Comparison of ENCODE assay signal across 9 mouse cellular contexts in genomic region chr15:102280623-102281022, GRCm38 (mm10). TPM values are rescaled to one million over a fixed set of nuclear protein-coding genes. Genes with fewer than 3 reads are reported as not detected.
DNase-seq lines count a peak whose midpoint lies in the region; ATAC-seq and TF ChIP-seq lines count a peak whose summit lies in the region.
"Had no signal": no experiment of that assay in that cellular context is flagged by ENCODE, and none has a peak within 500 bp of the region (broad histone marks: within the 10 kb centered on the region; RNA-seq: fewer than 3 reads in every experiment).

No protein-coding gene starts in this region.

- no peak for TF ChIP-seq POLR2A in myocyte (IDR thresholded peaks at IDR 0.05; ENCODE audit: insufficient read length, low read depth)

- H3K4me3 ChIP-seq in kidney, embryonic 16.5 days (ENCODE audit: low read length): 0 out of 2 replicates have a peak overlapping the region, but pooled peaks have one; percentile 79
- peak overlapping the region; percentile 90 for H3K4me3 ChIP-seq in embryonic facial prominence, embryonic 11.5 days (ENCODE audit: low read depth, low read length)
- no peak overlapping the region for H3K4me3 ChIP-seq in intestine, embryonic 14.5 days (ENCODE audit: low read depth, low read length)
- peak overlapping the region; percentile 69 for H3K4me3 ChIP-seq in myocyte

- H3K27ac ChIP-seq in kidney, embryonic 16.5 days (ENCODE audit: low read length): no peak overlapping the region
- H3K27ac ChIP-seq in embryonic facial prominence, embryonic 11.5 days (replicated peaks; ENCODE audit: low read depth, low read length): no peak overlapping the region
- no peak overlapping the region for H3K27ac ChIP-seq in intestine, embryonic 14.5 days (ENCODE audit: low read depth)

- H3K4me2 ChIP-seq in kidney, embryonic 16.5 days (replicated peaks; ENCODE audit: low read depth, low read length): no peak overlapping the region
- no peak overlapping the region; the same call in 1 of the 2 replicates for H3K4me2 ChIP-seq in embryonic facial prominence, embryonic 11.5 days (ENCODE audit: low read depth, low read length)
- H3K4me2 ChIP-seq in intestine, embryonic 14.5 days (ENCODE audit: low read length): peak overlapping the region; percentile 82; the same call in 1 of the 2 replicates
- H3K4me2 ChIP-seq in myocyte (ENCODE audit: low read depth): peak overlapping the region; percentile 96

- H3K36me3 ChIP-seq in kidney, embryonic 16.5 days (ENCODE audit: insufficient read depth, low read length): peaks cover 14% of the 10 kb centered on the region; the same call in 1 of the 2 replicates
- no peaks in the 10 kb centered on the region; the same call in none of the 2 replicates for H3K36me3 ChIP-seq in embryonic facial prominence, embryonic 11.5 days (replicated peaks; ENCODE audit: control insufficient read depth, insufficient read depth, low read depth, low read length)
- H3K36me3 ChIP-seq in intestine, embryonic 14.5 days (ENCODE audit: control insufficient read depth, insufficient read depth, low read length): peaks cover 20% of the 10 kb centered on the region
- H3K36me3 ChIP-seq in myocyte (ENCODE audit: control insufficient read depth, insufficient read depth): no peaks in the 10 kb centered on the region

- H3K27me3 ChIP-seq in kidney, embryonic 16.5 days (ENCODE audit: insufficient read depth, low read length): no peaks in the 10 kb centered on the region
- no peaks in the 10 kb centered on the region for H3K27me3 ChIP-seq in embryonic facial prominence, embryonic 11.5 days (ENCODE audit: control insufficient read depth, insufficient read depth, low read length)
- H3K27me3 ChIP-seq in intestine, embryonic 14.5 days (replicated peaks; ENCODE audit: control insufficient read depth, insufficient read depth, low read length): no peaks in the 10 kb centered on the region
- H3K27me3 ChIP-seq in myocyte (ENCODE audit: control insufficient read depth, insufficient read depth, insufficient read length): no peaks in the 10 kb centered on the region

- no peak for DNase-seq in kidney, postnatal 14 days
- DNase-seq in embryonic facial prominence, embryonic 11.5 days (ENCODE audit: low spot score): no peak
- DNase-seq in intestine, embryonic 14.5 days (ENCODE audit: low spot score): no peak
- no peak for DNase-seq in thymus, postnatal 14 days
- no peak for DNase-seq in adrenal gland, postnatal 4 days (ENCODE audit: low spot score in 2 of 2)
- DNase-seq: right cerebral cortex, postnatal 4 days had no signal

- 93% methylated on average over 19 of the region's 19 CpGs for WGBS in kidney, embryonic 16.5 days
- 92% methylated on average over 19 of the region's 19 CpGs for WGBS in embryonic facial prominence, embryonic 11.5 days
- WGBS in intestine, embryonic 14.5 days: 91% methylated on average over 19 of the region's 19 CpGs

- H3K4me1 ChIP-seq in kidney, embryonic 16.5 days (ENCODE audit: insufficient read depth, low read length): peaks cover 19% of the 10 kb centered on the region
- peaks cover 6% of the 10 kb centered on the region for H3K4me1 ChIP-seq in embryonic facial prominence, embryonic 11.5 days (ENCODE audit: control insufficient read depth, insufficient read depth, low read length)
- H3K4me1 ChIP-seq in intestine, embryonic 14.5 days (replicated peaks; ENCODE audit: control insufficient read depth, insufficient read depth, low read length): peaks cover 10% of the 10 kb centered on the region

- H3ac ChIP-seq in myocyte (ENCODE audit: control insufficient read depth, insufficient read length): peak overlapping the region; percentile 32

- peak overlapping the region; percentile 88; the same call in 1 of the 2 replicates for H3K9ac ChIP-seq in kidney, embryonic 16.5 days (replicated peaks; ENCODE audit: low read length)
- no peak overlapping the region for H3K9ac ChIP-seq in embryonic facial prominence, embryonic 11.5 days (replicated peaks; ENCODE audit: low read length)
- H3K9ac ChIP-seq in intestine, embryonic 14.5 days (ENCODE audit: low read length): no peak overlapping the region

- no peaks in the 10 kb centered on the region for H3K9me3 ChIP-seq in kidney, embryonic 16.5 days (ENCODE audit: low read length)
- H3K9me3 ChIP-seq in embryonic facial prominence, embryonic 11.5 days (replicated peaks; ENCODE audit: control insufficient read depth, low read length): no peaks in the 10 kb centered on the region
- no peaks in the 10 kb centered on the region for H3K9me3 ChIP-seq in intestine, embryonic 14.5 days (ENCODE audit: control insufficient read depth, low read length)

- H3K79me2 ChIP-seq in myocyte (ENCODE audit: control insufficient read depth, insufficient read depth): peaks cover 16% of the 10 kb centered on the region

- no peak for ATAC-seq in kidney, embryonic 16.5 days (ENCODE audit: low FRiP score, low TSS enrichment)
- no peak for ATAC-seq in embryonic facial prominence, embryonic 11.5 days (replicated peaks; ENCODE audit: insufficient number of reproducible peaks, low FRiP score, low TSS enrichment, low read depth)
- ATAC-seq in intestine, embryonic 14.5 days (replicated peaks; ENCODE audit: low FRiP score, low TSS enrichment, low read depth): no peak

TF ChIP-seq in myocyte, 11 proteins besides CTCF, POLR2A, EP300 and RAD21:
- TF ChIP-seq TCF3 (IDR thresholded peaks at IDR 0.05; ENCODE audit: insufficient read length, low read depth) (no peak), REST (IDR thresholded peaks at IDR 0.05; ENCODE audit: insufficient read depth, insufficient read length) (no peak), E2F4 (IDR thresholded peaks at IDR 0.05; ENCODE audit: insufficient read depth) (no peak), TCF12 (IDR thresholded peaks at IDR 0.05; ENCODE audit: insufficient read depth, poor library complexity, severe bottlenecking) (no peak), CEBPB (IDR thresholded peaks at IDR 0.05; ENCODE audit: insufficient read depth, poor library complexity, severe bottlenecking) (no peak), MYOD1 (IDR thresholded peaks at IDR 0.05; ENCODE audit: control insufficient read depth in 1 of 3, insufficient read length in 2 of 3, low read depth in 2 of 3) (no peak), MAX (IDR thresholded peaks at IDR 0.05; ENCODE audit: low read depth) (no peak), USF1 (IDR thresholded peaks at IDR 0.05; ENCODE audit: low read depth) (no peak)

RNA-seq across cellular contexts. Expression of gene Mfsd5, which starts 1.4 kb away (rescaled TPM):
- 76.5 and 78.8 TPM in 2 replicates for polyA plus RNA-seq in kidney, embryonic 16.5 days (2015; fragmentation: Nextera tagmentation; extraction: Ambion mirVana)
- polyA plus RNA-seq in embryonic facial prominence, embryonic 11.5 days (2014; fragmentation: Nextera tagmentation; extraction: Ambion mirVana): 51.6 and 57.2 TPM in 2 replicates
- 65.3 and 67.1 TPM in 2 replicates for polyA plus RNA-seq in intestine, embryonic 14.5 days (2014; fragmentation: Nextera tagmentation; extraction: Ambion mirVana)
- polyA plus RNA-seq in myocyte (2012; fragmentation: generic; extraction: Trizol): 83.3 TPM
- 10 to 100 TPM; 34.4 to 36.7 TPM for total RNA-seq in adrenal gland, postnatal 4 days (2021)

RNA-seq across cellular contexts. Expression of gene Gm9918, which starts 10.3 kb away (rescaled TPM):
- 0.36 and 0.89 TPM in 2 replicates for polyA plus RNA-seq in kidney, embryonic 16.5 days (2015; fragmentation: Nextera tagmentation; extraction: Ambion mirVana)
- polyA plus RNA-seq in embryonic facial prominence, embryonic 11.5 days (2014; fragmentation: Nextera tagmentation; extraction: Ambion mirVana): 0.58 and 1.2 TPM in 2 replicates
- 0.11 and 0.19 TPM in 2 replicates for polyA plus RNA-seq in intestine, embryonic 14.5 days (2014; fragmentation: Nextera tagmentation; extraction: Ambion mirVana)
- polyA plus RNA-seq in myocyte (2012; fragmentation: generic; extraction: Trizol): not detected
- total RNA-seq in adrenal gland, postnatal 4 days (2021): under 1 TPM; 0.17 to 0.31 TPM
- total RNA-seq: left cerebral cortex, postnatal 10 days had no signal

RNA-seq across cellular contexts. Expression of gene Espl1, which starts 15.4 kb away (rescaled TPM):
- 31.4 and 33.6 TPM in 2 replicates for polyA plus RNA-seq in kidney, embryonic 16.5 days (2015; fragmentation: Nextera tagmentation; extraction: Ambion mirVana)
- polyA plus RNA-seq in embryonic facial prominence, embryonic 11.5 days (2014; fragmentation: Nextera tagmentation; extraction: Ambion mirVana): 36.0 and 37.7 TPM in 2 replicates
- 28.0 and 33.0 TPM in 2 replicates for polyA plus RNA-seq in intestine, embryonic 14.5 days (2014; fragmentation: Nextera tagmentation; extraction: Ambion mirVana)
- polyA plus RNA-seq in myocyte (2012; fragmentation: generic; extraction: Trizol): 16.7 TPM
- 10 to 100 TPM; 16.5 to 24.5 TPM for total RNA-seq in adrenal gland, postnatal 4 days (2021)

RNA-seq across cellular contexts. Expression of gene Rarg, which starts 23.3 kb away (rescaled TPM):
- polyA plus RNA-seq in kidney, embryonic 16.5 days (2015; fragmentation: Nextera tagmentation; extraction: Ambion mirVana): 31.9 and 35.4 TPM in 2 replicates
- polyA plus RNA-seq in embryonic facial prominence, embryonic 11.5 days (2014; fragmentation: Nextera tagmentation; extraction: Ambion mirVana): 68.1 and 70.2 TPM in 2 replicates
- polyA plus RNA-seq in intestine, embryonic 14.5 days (2014; fragmentation: Nextera tagmentation; extraction: Ambion mirVana): 16.4 and 17.1 TPM in 2 replicates
- 63.8 TPM for polyA plus RNA-seq in myocyte (2012; fragmentation: generic; extraction: Trizol)
- 10 to 100 TPM; 24.8 to 28.6 TPM for total RNA-seq in adrenal gland, postnatal 4 days (2021)

RNA-seq across cellular contexts. Expression of gene Pfdn5, which starts 45.3 kb away (rescaled TPM):
- polyA plus RNA-seq in kidney, embryonic 16.5 days (2015; fragmentation: Nextera tagmentation; extraction: Ambion mirVana): 376 and 377 TPM in 2 replicates
- polyA plus RNA-seq in embryonic facial prominence, embryonic 11.5 days (2014; fragmentation: Nextera tagmentation; extraction: Ambion mirVana): 453 and 469 TPM in 2 replicates
- polyA plus RNA-seq in intestine, embryonic 14.5 days (2014; fragmentation: Nextera tagmentation; extraction: Ambion mirVana): 450 and 456 TPM in 2 replicates
- polyA plus RNA-seq in myocyte (2012; fragmentation: generic; extraction: Trizol): 476 TPM
- 100 to 1,000 TPM; 443 to 452 TPM for total RNA-seq in adrenal gland, postnatal 4 days (2021)

Comparison
In these comparisons a context has a peak if more than half of its experiments do, and no peak if none do; other contexts are left out.
1. H3K4me2 ChIP-seq: peak in intestine, embryonic 14.5 days (single experiment) and myocyte (single experiment); none in kidney, embryonic 16.5 days (single experiment) and embryonic facial prominence, embryonic 11.5 days (single experiment).